Mouse (Mus musculus): ENCODE measurements around the gene Trpc2. TPM values are rescaled to one million over a fixed set of nuclear protein-coding genes. Genes with fewer than 3 reads are reported as not detected.

Gene Trpc2
- total and polyA plus RNA-seq, 3 experiments = not detected

DNA sequence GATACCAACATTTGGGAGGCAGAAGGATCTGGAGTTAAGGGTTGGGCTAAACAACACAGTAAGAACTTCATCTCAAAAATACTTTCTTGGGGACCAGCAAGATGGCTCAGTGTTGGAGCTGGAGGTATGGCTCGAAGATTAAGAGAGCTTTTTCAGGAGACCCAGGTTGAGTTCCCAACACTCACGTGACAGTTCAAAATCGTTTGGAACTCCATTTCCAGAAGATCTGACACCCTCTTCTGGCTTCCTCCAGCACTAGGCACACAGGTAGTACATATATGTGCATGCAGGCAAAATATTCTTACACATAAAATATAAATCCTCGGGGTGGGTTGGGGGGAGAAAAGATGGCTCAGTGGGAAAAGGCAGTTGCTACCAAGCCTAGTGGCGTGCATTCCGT, 16.6 kb upstream of the Trpc2 start:
- H3K79me2 ChIP-seq (ENCODE audit: control insufficient read depth, insufficient read depth, low read length, poor library complexity) = peaks cover 30% of the 10 kb centered on the region
- peaks cover 11% of the 10 kb centered on the region in 2 experiments for H3K4me1 ChIP-seq (ENCODE audit: control insufficient read depth in 1 of 2, insufficient read depth in 2 of 2, low read length in 2 of 2)
- DNase-seq (ENCODE audit: low read depth, low spot score) = peak; percentile 40
- TF ChIP-seq CHD1 (IDR thresholded peaks at IDR 0.05; ENCODE audit: low read depth, low read length) (0 out of 2 replicates have a peak, but pooled peaks have one; percentile 39), EP300 (IDR thresholded peaks at IDR 0.05; ENCODE audit: low read depth in 1 of 2, low read length in 2 of 2) (no peak), USF1 (IDR thresholded peaks at IDR 0.05; ENCODE audit: low read depth, low read length) (peak; percentile 29; the same call in 1 of the 2 replicates), USF2 (IDR thresholded peaks at IDR 0.05; ENCODE audit: borderline replicate concordance in 1 of 2, insufficient read depth in 1 of 2, low read depth in 1 of 2, low read length in 2 of 2) (no peak), MAX (IDR thresholded peaks at IDR 0.05; ENCODE audit: low read length) (no peak; the same call in 1 of the 2 replicates), RAD21 (IDR thresholded peaks at IDR 0.05; ENCODE audit: low read depth, low read length) (no peak)
- peak overlapping the region; percentile 69 for H3K9ac ChIP-seq (ENCODE audit: control insufficient read depth, low read depth, low read length, poor library complexity, severe bottlenecking)
- no peaks in the 10 kb centered on the region for H3K27me3 ChIP-seq (ENCODE audit: control insufficient read depth in 1 of 2, insufficient read depth in 2 of 2, low read length in 2 of 2)
- H3K4me3 ChIP-seq (ENCODE audit: control insufficient read depth in 1 of 2, insufficient read depth in 1 of 2, low read depth in 2 of 2, low read length in 2 of 2) = peak overlapping the region; percentile 70 to 74
- H3K36me3 ChIP-seq (ENCODE audit: control insufficient read depth in 1 of 2, insufficient read depth in 2 of 2, low read length in 2 of 2) = peaks cover 2 to 28% of the 10 kb centered on the region in 2 experiments; a peak in 2 of 4 replicates
- no peaks in the 10 kb centered on the region for H3K9me3 ChIP-seq (replicated peaks; ENCODE audit: insufficient read depth, low read length)
- peak overlapping the region; percentile 61 for H3K27ac ChIP-seq (ENCODE audit: control insufficient read depth, low read depth, low read length)

GRCm38 (mm10) chr7:102076714-102077296, 6.1 kb upstream of the Trpc2 start:
- no peak overlapping the region for H3K27ac ChIP-seq (ENCODE audit: control insufficient read depth, low read depth, low read length)
- peaks cover 0 to 2% of the 10 kb centered on the region in 2 experiments; a peak in 2 of 4 replicates for H3K36me3 ChIP-seq (ENCODE audit: control insufficient read depth in 1 of 2, insufficient read depth in 2 of 2, low read length in 2 of 2)
- no peaks in the 10 kb centered on the region for H3K4me1 ChIP-seq (ENCODE audit: control insufficient read depth in 1 of 2, insufficient read depth in 2 of 2, low read length in 2 of 2)
- no peak overlapping the region for H3K9ac ChIP-seq (ENCODE audit: control insufficient read depth, low read depth, low read length, poor library complexity, severe bottlenecking)
- H3K79me2 ChIP-seq (ENCODE audit: control insufficient read depth, insufficient read depth, low read length, poor library complexity) = no peaks in the 10 kb centered on the region
- H3K9me3 ChIP-seq (replicated peaks; ENCODE audit: insufficient read depth, low read length) = no peaks in the 10 kb centered on the region
- DNase-seq (ENCODE audit: low read depth, low spot score) = peak; percentile 78
- no peak overlapping the region for H3K4me3 ChIP-seq (ENCODE audit: control insufficient read depth in 1 of 2, insufficient read depth in 1 of 2, low read depth in 2 of 2, low read length in 2 of 2)
- no peaks in the 10 kb centered on the region for H3K27me3 ChIP-seq (ENCODE audit: control insufficient read depth in 1 of 2, insufficient read depth in 2 of 2, low read length in 2 of 2)
- TF ChIP-seq GABPA (IDR thresholded peaks at IDR 0.05; ENCODE audit: low read depth, low read length) (no peak), ZMIZ1 (IDR thresholded peaks at IDR 0.05; ENCODE audit: low read depth, low read length) (no peak), MYB (IDR thresholded peaks at IDR 0.05; ENCODE audit: low read depth, low read length) (no peak), MAFK (IDR thresholded peaks at IDR 0.05; ENCODE audit: borderline replicate concordance, low read depth, low read length) (no peak), MAZ (IDR thresholded peaks at IDR 0.05; ENCODE audit: low read depth, low read length) (no peak), JUND (IDR thresholded peaks at IDR 0.05; ENCODE audit: low read depth, low read length) (no peak), ETS1 (IDR thresholded peaks at IDR 0.05; ENCODE audit: low read depth, low read length) (no peak), USF2 (IDR thresholded peaks at IDR 0.05; ENCODE audit: borderline replicate concordance in 1 of 2, insufficient read depth in 1 of 2, low read depth in 1 of 2, low read length in 2 of 2) (no peak), BHLHE40 (IDR thresholded peaks at IDR 0.05; ENCODE audit: borderline replicate concordance, low read depth, low read length) (no peak), ZC3H11A (IDR thresholded peaks at IDR 0.05; ENCODE audit: low read depth, low read length) (peak; percentile 60), UBTF (IDR thresholded peaks at IDR 0.05; ENCODE audit: borderline replicate concordance, insufficient read depth, low read depth, low read length) (no peak), NELFE (IDR thresholded peaks at IDR 0.05; ENCODE audit: low read depth, low read length) (no peak), ELF1 (IDR thresholded peaks at IDR 0.05; ENCODE audit: low read depth, low read length) (no peak), GATA1 (IDR thresholded peaks at IDR 0.05; ENCODE audit: low read depth, low read length) (no peak), MEF2A (IDR thresholded peaks at IDR 0.05; ENCODE audit: extremely low read depth, insufficient replicate concordance, low read depth, low read length, poor library complexity, severe bottlenecking) (no peak), TAL1 (IDR thresholded peaks at IDR 0.05; ENCODE audit: low read length) (no peak), CTCF (IDR thresholded peaks at IDR 0.05 in 2 of 3, conservative IDR thresholded peaks at IDR 0.05 in 1 of 3; ENCODE audit: control insufficient read depth in 1 of 3, insufficient read depth in 1 of 3, low read depth in 2 of 3, low read length in 3 of 3, poor library complexity in 1 of 3, severe bottlenecking in 1 of 3) (peak; percentile 53 to 83 (median 73)), EP300 (IDR thresholded peaks at IDR 0.05; ENCODE audit: low read depth in 1 of 2, low read length in 2 of 2) (no peak), SMC3 (IDR thresholded peaks at IDR 0.05; ENCODE audit: low read depth, low read length) (peak; percentile 71), MYC (IDR thresholded peaks at IDR 0.05; ENCODE audit: low read depth, low read length) (peak; percentile 96), E2F4 (IDR thresholded peaks at IDR 0.05; ENCODE audit: borderline replicate concordance, low read depth, low read length) (no peak), TBP (IDR thresholded peaks at IDR 0.05; ENCODE audit: low read depth, low read length) (0 out of 2 replicates have a peak, but pooled peaks have one; percentile 32), RAD21 (IDR thresholded peaks at IDR 0.05; ENCODE audit: low read depth, low read length) (peak; percentile 72), ZKSCAN1 (IDR thresholded peaks at IDR 0.05; ENCODE audit: low read depth, low read length) (no peak), POLR2A (IDR thresholded peaks at IDR 0.05; ENCODE audit: control insufficient read depth in 1 of 2, insufficient read depth in 1 of 2, low read depth in 1 of 2, low read length in 2 of 2, poor library complexity in 1 of 2) (no peak), CHD1 (IDR thresholded peaks at IDR 0.05; ENCODE audit: low read depth, low read length) (no peak), TCF12 (IDR thresholded peaks at IDR 0.05; ENCODE audit: low read depth, low read length) (no peak), MXI1 (IDR thresholded peaks at IDR 0.05; ENCODE audit: low read depth, low read length) (peak; percentile 65; the same call in 1 of the 2 replicates)
